Mouse (Mus musculus) lung, postnatal 4 days (tissue): Measurements from ENCODE around the gene Lrmda.

Source experiments
- DNase-seq, 2 experiments: peaks; one replicate each; pipeline ENCODE4 v3.0.0; 2021

Lrmda gene

DNA sequence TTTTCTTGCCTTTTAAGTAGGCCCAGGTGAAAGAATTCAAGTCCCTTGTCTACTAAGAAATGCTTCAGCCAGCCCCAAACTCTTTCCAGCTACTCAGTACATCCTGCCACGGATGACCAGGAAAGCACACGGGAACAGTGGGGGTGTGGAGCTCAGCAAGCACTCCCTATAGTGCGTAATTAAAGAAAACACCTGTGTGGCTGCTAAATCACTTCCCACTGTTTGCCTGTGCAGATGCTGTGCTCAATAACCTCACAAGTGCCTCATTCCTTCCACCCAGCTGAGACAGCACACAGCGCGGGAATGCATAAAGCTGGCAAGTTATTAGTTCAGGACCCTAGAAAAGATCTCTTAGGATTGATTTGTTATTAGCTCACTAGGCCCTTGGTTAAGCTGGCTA, 949.2 kb downstream of the Lrmda start:
- DNase-seq = no peak

- no peak for DNase-seq
These were observed 967.2 kb downstream of the Lrmda start for GRCm38 (mm10) chr14:22986736-22987135.

GRCm38 (mm10) chr14:22988090-22988669, 968.7 kb downstream of the Lrmda start:
- DNase-seq = no peak

DNA sequence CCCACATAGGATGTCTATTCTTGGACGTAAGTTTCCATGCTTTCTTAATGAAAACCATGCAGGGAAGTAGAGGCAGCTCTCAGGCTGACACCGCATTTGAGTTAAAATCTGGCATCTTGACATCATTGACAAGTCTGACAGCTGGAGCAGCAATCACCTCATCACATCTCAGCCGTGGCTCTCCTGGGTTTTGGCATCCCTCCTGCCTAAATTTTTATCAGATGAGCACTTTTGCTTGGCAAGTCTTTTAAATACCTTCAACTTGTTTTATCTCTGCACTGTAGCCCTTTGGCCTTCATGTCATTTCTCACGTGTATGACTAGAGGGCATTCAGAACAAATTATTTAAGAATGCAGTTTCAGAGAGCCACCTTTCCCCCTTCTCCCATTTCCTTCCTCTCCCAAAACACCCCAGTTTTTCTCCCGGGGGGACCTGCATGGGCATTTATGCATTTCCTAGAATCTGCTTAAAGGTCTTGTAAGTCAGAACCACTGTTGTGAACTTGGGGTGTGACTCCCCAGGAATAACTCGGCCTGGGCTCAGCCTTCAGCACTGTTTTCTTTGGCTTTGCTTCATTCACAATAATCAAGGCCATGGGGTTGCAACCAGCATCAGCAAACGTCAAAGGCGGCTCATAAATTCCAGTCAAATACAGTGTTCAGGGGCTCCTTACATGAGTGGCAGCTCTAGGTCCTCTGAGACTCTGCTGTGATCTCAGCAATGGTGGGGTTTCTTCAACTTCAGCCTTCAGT, 975.8 kb downstream of the Lrmda start:
- no peak for DNase-seq

DNA sequence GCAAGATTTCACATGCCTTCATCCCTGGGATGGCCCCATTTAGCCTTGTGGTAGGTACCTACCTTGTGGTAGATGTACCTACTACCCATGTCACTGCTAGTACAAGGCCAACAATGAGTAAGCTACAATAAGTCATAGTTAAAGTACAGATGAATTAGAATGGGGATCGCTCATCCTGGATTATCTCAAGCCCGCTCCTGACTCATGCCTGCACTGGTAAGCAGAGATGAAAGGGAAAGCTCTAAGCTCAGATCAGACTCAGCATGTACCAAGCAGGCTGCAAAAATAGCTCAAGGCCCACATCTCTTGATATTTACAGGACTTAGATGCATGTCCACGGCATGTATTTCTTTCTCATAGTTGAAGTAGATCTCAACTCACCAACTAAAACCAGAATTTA, 979.4 kb downstream of the Lrmda start:
- DNase-seq = no peak

- no peak for DNase-seq
These were observed 992.5 kb downstream of the Lrmda start for GRCm38 (mm10) chr14:23011989-23012388.

- peak; percentile 46 to 68 for DNase-seq
These were observed 995.3 kb downstream of the Lrmda start for GRCm38 (mm10) chr14:23014747-23015286.

GRCm38 (mm10) chr14:23015321-23016067, 996.0 kb downstream of the Lrmda start:
- no peak for DNase-seq

- no peak for DNase-seq
These were observed 996.6 kb downstream of the Lrmda start for GRCm38 (mm10) chr14:23016068-23016611.

GRCm38 (mm10) chr14:23041002-23041401, 1021.5 kb downstream of the Lrmda start:
- DNase-seq = peak in 1 of 2 experiments; percentile 0

- DNase-seq = no peak
These were observed 1025.8 kb downstream of the Lrmda start for GRCm38 (mm10) chr14:23045322-23045721.

DNA sequence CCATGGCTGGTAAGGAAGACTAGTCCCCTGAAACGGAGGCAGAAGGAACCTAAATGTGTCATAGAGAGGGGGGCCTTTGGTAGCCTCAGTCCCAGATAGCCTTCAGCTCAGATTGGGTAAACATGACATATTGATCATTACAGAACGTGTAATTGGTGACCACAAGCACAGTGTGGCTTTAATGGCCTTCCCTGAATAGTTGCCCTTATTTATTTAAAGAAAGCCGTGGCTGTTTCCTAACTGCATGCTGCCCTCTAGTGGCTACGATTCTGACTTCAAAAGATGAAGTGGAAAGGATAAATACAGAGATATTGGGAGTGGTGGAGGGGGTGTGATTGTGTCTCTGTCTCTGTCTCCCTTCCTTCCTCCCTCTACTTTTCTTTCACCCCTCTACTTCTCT, 1026.8 kb downstream of the Lrmda start:
- DNase-seq = peak; percentile 24 to 80

- no peak for DNase-seq
These were observed 1031.9 kb downstream of the Lrmda start for GRCm38 (mm10) chr14:23051441-23051840.

- no peak for DNase-seq
These were observed 1033.5 kb downstream of the Lrmda start for GRCm38 (mm10) chr14:23052833-23053592.

DNA sequence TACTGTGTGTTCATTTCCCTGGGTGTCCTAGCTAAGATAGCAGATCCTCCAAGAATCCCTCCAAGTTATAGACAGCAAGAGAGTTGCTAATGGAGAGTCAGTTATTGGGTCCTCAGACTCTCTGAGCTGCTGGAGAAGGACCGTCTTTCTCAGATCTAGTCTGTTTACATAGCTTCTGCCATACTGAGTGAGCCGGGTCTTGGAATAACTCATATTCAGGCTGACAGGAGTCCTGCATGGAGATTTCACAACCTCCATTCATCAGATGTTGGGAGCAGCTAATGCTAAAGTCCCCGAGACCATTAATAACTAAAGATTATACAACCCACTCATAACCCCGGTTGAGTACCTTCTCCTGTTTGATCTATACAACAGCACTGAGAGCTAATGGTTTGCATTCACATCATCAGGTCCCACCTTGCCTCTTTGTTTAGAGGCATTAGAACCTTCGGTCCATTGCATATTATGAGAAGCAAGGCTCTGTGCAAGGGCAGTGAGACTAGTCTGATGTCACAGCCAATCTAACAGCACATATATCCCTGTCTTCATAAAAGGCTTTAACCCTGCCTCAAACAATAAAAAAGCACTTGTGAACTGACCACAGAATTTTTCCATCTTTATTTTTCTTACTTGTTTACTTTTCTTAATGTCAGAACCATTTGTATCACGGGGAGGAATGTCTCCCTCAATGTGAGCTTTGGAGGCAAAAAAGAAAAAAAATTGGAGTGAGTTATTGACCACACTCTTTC, 1037.9 kb downstream of the Lrmda start:
- DNase-seq = no peak

- DNase-seq = no peak
These were observed 1038.5 kb downstream of the Lrmda start for GRCm38 (mm10) chr14:23057987-23058386.

- no peak for DNase-seq
These were observed 1059.2 kb downstream of the Lrmda start for GRCm38 (mm10) chr14:23078719-23079118.

DNA sequence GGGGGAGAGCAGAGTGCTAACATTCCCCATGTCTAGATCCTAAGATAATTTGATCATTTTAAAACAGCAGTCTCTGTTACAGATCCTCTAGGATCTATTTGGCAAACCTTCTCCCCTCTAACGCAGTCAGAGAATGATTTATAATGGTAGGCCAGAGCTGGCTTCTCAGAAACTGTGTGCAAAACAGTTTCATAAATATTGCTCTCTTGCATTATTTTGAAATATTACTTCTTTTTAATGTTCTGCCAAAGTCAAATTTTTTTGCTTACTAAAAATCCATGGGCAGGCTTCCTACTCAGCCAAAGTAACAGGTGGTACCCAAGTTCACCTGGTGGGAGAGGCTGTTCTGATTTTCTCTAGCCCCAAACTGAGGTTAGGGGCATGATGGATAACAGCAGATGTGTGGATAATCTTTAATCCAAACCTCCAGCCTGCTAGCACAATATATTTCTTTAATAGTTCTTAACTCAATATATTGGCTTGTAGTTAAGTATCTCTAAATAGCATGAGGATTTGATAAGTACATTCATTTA, 1064.8 kb downstream of the Lrmda start:
- no peak for DNase-seq

- DNase-seq = peak in 1 of 2 experiments; percentile 25
These were observed 1065.3 kb downstream of the Lrmda start for GRCm38 (mm10) chr14:23084797-23085196.

DNA sequence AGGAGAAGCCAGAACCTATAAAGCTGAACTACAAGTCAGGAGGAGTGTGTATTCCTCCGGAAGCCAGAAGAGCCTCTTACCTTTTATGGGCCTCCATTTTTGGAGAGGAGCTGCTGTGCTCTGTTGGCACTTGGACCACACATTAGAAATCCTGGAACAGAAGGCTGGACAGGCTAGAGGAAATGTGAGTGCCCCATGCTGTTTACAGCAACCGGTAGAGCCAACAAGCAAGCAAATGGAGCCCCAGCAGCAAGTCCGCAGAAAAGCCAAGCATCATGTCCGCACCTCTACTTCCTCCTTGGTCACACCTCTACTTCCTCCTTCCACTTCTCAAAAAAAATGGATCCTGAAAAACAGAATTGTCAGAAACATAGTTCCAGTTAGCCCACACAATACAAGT, 1073.8 kb downstream of the Lrmda start:
- DNase-seq = no peak

- no peak for DNase-seq
These were observed 1075.1 kb downstream of the Lrmda start for GRCm38 (mm10) chr14:23094546-23095157.
